Mouse (Mus musculus): Measurements from ENCODE around the gene Clstn1.

- TF ChIP-seq POLR2A (IDR thresholded peaks at IDR 0.05; ENCODE audit: borderline replicate concordance, low read depth, low read length) (no peak), CTCF (IDR thresholded peaks at IDR 0.05; ENCODE audit: low read depth, low read length) (no peak)
These were observed 21.5 kb upstream of the Clstn1 start for GRCm38 (mm10) chr4:149564452-149565407.
